Mouse (Mus musculus) liver, embryonic 16.5 days (tissue): ENCODE results near the gene Mcmbp. TPM values are rescaled to one million over a fixed set of nuclear protein-coding genes. Genes with fewer than 3 reads are reported as not detected.

Experiments
- ATAC-seq: fragments of 200-750 bp; cut with Nextera tagmentation; 2 replicates; pipeline ENCODE4 v1.8.0; 2017; ENCODE audit warnings: low read depth, mild to moderate bottlenecking, moderate number of reproducible peaks, moderate library complexity
- H3K27ac ChIP-seq: fragments of 300-500 bp; sonication (generic); 2 replicates; pipeline ENCODE4 v1.5.1; 2014; ENCODE audit warnings: mild to moderate bottlenecking, low read length
- H3K27me3 ChIP-seq: fragments of 300-500 bp; sonication (generic); 2 replicates; pipeline ENCODE4 v1.6.1; 2014; ENCODE audit warnings: low read depth, low read length, mixed read lengths; ENCODE audit not compliant: control insufficient read depth, insufficient read depth
- H3K36me3 ChIP-seq: fragments of 300-500 bp; sonication (generic); 2 replicates; pipeline ENCODE4 v1.6.1; 2014; ENCODE audit warnings: mild to moderate bottlenecking; ENCODE audit not compliant: control insufficient read depth, insufficient read depth
- H3K4me1 ChIP-seq: fragments of 300-500 bp; sonication (generic); 2 replicates; pipeline ENCODE4 v1.6.1; 2014; ENCODE audit warnings: low read depth, low read length, mixed read lengths; ENCODE audit not compliant: control insufficient read depth
- H3K4me2 ChIP-seq: fragments of 300-500 bp; sonication (generic); 2 replicates; pipeline ENCODE4 v1.6.1; 2014; ENCODE audit warnings: low read depth, low read length, mixed read lengths
- H3K4me3 ChIP-seq: fragments of 300-500 bp; sonication (generic); 2 replicates; pipeline ENCODE4 v1.5.1; 2014; ENCODE audit warnings: low read depth, mild to moderate bottlenecking, low read length
- H3K9ac ChIP-seq: fragments of 300-500 bp; sonication (generic); 2 replicates; pipeline ENCODE4 v1.6.1; 2014; ENCODE audit warnings: low read depth, low read length
- H3K9me3 ChIP-seq: fragments of 300-500 bp; sonication (generic); replicated peaks from 2 replicates; pipeline ENCODE4 v1.6.1; 2016; ENCODE audit warnings: low read length; ENCODE audit not compliant: control insufficient read depth
- whole genome bisulfite sequencing: fragments of 180-500 bp; shearing (Covaris S2); extraction: QIAGEN DNeasy Blood & Tissue Kit; methylation state at CpG from one replicate; pipeline ENCODE4 v1.1.7; 2014; ENCODE audit not compliant: insufficient replicate concordance; 5-methylcytosine and 5-hydroxymethylcytosine counted together
- polyA plus RNA-seq: library from polyadenylated mRNA; unstranded; fragments of >200 nt; fragmentation: Nextera tagmentation; extraction: Ambion mirVana; gene quantifications from 2 replicates; pipeline ENCODE4 v1.2.1, GENCODE M21; 2015

The Mcmbp gene
- polyA plus RNA-seq, 1 experiment from 2014 or later = 17.8 TPM

DNA sequence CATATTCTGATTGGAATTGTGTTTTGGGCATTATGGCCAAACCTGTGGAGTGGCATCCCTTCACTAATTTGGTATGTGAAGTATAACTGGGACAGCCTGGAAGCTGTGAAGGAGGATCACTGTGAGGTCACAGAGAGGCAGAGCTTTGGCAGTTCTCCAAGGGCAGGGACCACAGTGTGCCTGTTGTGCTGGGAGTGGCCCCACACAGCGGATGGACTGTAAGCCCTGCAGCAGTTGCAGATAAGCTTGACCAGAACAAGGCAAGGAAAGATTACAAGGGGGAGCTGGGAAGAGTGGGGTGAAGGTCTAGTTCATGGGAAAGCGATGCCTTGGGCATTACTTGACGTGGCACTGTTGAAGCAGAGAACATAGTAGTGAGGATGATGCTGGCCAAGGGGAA lies 8.5 kb upstream of the Mcmbp start:
- Histone ChIP-seq H3K4me3 (no peak overlapping the region), H3K4me1 (peaks cover 47% of the 10 kb centered on the region), H3K9me3 (no peaks in the 10 kb centered on the region), H3K9ac (peak overlapping the region; percentile 8; the same call in 1 of the 2 replicates), H3K27ac (peak overlapping the region; percentile 45), H3K36me3 (peaks cover 20% of the 10 kb centered on the region), H3K27me3 (no peaks in the 10 kb centered on the region), H3K4me2 (peak overlapping the region; percentile 33)
- ATAC-seq = peak; percentile 73
- 14% methylated on average over 3 of the region's 3 CpGs for WGBS

DNA sequence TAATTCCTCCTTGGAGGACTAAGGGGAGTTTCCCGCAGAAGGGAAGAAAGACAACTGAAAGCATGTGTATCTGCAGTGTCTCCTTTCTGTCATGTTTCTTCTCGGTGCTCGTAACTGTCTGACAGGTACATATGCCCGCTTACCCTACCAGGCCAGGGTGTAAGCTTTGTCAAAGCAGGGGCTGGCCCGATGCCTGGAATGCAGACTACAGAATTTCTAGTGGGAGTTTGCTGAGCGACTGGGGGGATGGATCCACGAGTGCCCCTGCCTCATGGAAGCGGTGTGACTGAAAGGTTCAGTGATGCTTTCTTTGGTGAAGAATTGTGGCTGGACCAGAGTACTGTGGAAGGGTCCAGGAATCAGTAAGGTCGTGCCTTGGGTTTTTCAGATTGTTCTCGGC lies 5.9 kb upstream of the Mcmbp start:
- Histone ChIP-seq H3K27me3 (no peaks in the 10 kb centered on the region), H3K36me3 (peaks cover 11% of the 10 kb centered on the region), H3K9me3 (no peaks in the 10 kb centered on the region), H3K4me1 (peaks cover 47% of the 10 kb centered on the region), H3K4me2 (peak overlapping the region; percentile 78), H3K4me3 (peak overlapping the region; percentile 93), H3K9ac (peak overlapping the region; percentile 91), H3K27ac (no peak overlapping the region)
- no peak for ATAC-seq
- WGBS = 77% methylated on average over 10 of the region's 10 CpGs

DNA sequence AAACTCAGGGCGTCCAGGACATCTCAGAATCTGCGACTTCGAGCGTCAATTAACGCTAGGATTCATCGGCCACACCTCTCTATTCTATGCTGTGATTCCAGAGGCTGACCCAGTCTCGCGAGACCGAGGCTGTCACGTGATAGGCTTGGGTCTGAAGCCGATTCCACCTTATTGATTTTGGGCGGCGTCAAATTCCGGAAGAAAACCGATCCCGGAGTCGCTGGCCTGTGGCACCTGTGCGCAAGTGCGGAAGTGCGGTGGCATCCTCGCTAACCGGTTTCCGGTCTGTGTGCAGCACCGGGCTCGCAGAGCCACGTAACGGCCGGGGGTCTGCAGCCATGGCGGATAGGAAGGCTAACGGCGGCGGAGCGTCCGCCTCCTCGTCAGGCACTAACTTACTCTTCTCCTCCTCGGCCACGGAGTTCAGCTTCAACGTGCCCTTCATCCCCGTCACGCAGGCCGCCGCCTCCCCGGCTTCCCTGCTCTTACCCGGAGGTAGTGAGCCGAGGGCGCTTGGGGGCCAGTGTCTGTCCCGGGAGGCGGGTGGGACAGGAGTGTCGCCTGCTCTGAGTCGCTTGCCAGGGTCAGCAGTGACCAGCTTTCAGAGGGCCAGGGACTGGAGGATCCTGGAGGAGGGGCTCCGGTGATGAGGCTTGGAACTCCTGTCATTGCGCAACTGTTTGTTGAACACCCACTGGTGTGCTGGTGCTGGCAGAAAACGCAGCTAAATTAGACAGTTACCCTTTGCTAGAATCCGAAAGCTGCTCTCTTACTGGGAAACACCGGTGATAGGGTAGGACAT lies 4.6 kb upstream of the Mcmbp start, which contains the start of gene Sec23ip:
Gene Sec23ip, plus strand, starts transcription at position 260 of the 802 bp plus-strand sequence.
- Histone ChIP-seq H3K9ac (peak within 1 kb of the TSS; percentile 91), H3K36me3 (no peaks in the 10 kb centered on the region), H3K27me3 (no peaks in the 10 kb centered on the region), H3K9me3 (no peaks in the 10 kb centered on the region), H3K27ac (peak within 1 kb of the TSS; percentile 86), H3K4me3 (peak within 1 kb of the TSS; percentile 93), H3K4me1 (peaks cover 50% of the 10 kb centered on the region), H3K4me2 (peak within 1 kb of the TSS; percentile 78)
- peak; percentile 79 for ATAC-seq
- under 1% methylated on average over 55 of the region's 55 CpGs for WGBS

DNA sequence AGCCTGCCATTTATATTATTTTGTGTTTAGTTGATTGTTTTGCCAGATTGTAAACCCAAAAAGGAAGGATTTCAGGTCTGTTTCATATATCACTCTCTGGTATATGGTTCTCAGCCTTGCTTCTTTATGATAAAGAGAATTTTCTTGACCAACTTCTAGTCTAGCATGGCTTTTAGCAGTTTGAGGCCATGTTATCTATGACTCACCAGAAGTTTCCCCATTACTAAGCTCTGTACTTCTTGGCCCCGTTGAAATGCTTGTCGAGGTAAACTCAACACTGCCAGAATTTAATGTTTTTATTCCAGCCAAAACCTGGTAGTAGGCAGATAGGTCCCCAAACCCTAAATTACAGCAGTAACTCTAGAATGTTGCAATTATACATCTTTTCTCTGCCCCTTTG lies 3.6 kb upstream of the Mcmbp start:
- no peaks in the 10 kb centered on the region for H3K36me3 ChIP-seq
- no peak overlapping the region for H3K9ac ChIP-seq
- no peak for ATAC-seq
- 20% methylated on average over 2 of the region's 2 CpGs for WGBS
- no peaks in the 10 kb centered on the region for H3K9me3 ChIP-seq
- no peak overlapping the region for H3K27ac ChIP-seq
- H3K27me3 ChIP-seq = no peaks in the 10 kb centered on the region
- H3K4me1 ChIP-seq = peaks cover 48% of the 10 kb centered on the region
- H3K4me2 ChIP-seq = peak overlapping the region; percentile 78; the same call in 1 of the 2 replicates
- H3K4me3 ChIP-seq = no peak overlapping the region

DNA sequence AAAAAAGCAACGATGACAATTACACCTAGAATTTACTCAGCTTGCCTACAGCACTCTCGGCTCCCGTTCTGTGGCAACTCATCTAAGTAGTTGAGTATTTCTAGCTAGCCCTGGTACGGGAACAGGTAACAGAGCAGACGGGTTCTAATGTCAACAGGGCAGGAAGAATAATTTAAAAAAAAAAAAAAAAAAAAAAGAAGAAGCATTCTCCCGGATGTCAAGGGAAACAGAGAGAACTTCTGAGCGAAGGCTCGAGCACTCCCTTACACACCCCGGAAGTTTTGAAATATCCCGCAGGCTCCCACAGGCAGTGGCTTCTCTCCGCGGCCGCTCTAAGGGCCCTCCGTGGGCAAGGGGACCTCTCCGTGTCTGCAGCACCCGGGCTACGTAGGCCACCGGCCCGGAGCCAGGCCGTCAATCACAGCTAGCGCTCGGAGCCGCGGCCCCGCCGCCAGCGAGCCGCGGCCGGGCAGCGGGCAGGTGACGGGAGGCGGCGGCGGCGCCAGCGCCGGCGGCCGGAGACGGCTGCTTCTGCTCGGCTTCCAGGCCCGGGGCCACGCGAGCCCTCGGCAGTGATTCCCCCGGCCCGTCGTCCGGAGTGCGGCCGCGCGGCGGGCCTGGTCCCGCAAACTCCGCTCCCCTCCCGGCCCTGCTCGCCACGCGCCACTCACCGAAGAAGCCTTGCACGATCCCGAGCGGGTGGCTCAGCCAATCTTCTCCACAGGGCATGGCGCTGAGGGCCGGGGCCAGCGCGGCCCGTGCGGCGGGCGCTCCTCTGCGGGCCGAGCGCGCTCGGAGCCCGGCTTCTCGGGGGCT lies 625 bp downstream of the Mcmbp start:
- Histone ChIP-seq H3K4me3 (peak overlapping the region; percentile 90), H3K27me3 (no peaks in the 10 kb centered on the region), H3K4me2 (peak overlapping the region; percentile 91), H3K36me3 (no peaks in the 10 kb centered on the region), H3K4me1 (peaks cover 34% of the 10 kb centered on the region), H3K9me3 (no peaks in the 10 kb centered on the region), H3K9ac (peak overlapping the region; percentile 85), H3K27ac (peak overlapping the region; percentile 78)
- ATAC-seq = peak; percentile 22
- 0% methylated on average over 69 of the region's 80 CpGs for WGBS

DNA sequence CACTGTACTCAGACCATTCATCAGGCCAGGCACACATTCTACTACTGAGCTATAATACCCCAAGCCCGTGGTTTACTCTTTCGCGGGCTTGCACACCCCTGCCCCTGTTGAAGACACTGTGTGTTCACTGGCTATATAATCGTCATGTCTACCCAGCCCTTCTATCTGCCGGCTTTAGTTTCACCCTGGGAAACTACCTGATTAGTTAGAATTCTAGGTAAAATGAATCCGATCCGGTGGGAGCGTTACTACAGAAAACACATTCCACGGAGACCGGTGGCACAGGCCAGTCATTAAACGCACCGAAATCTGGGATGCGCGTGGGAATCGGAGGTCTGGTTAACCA lies 1.2 kb downstream of the Mcmbp start:
- ATAC-seq = no peak
- 1% methylated on average over 15 of the region's 15 CpGs for WGBS
- Histone ChIP-seq H3K9me3 (no peaks in the 10 kb centered on the region), H3K9ac (peak overlapping the region; percentile 85), H3K4me3 (peak overlapping the region; percentile 90), H3K4me1 (peaks cover 29% of the 10 kb centered on the region), H3K27me3 (no peaks in the 10 kb centered on the region), H3K27ac (no peak overlapping the region), H3K4me2 (peak overlapping the region; percentile 91), H3K36me3 (no peaks in the 10 kb centered on the region)

DNA sequence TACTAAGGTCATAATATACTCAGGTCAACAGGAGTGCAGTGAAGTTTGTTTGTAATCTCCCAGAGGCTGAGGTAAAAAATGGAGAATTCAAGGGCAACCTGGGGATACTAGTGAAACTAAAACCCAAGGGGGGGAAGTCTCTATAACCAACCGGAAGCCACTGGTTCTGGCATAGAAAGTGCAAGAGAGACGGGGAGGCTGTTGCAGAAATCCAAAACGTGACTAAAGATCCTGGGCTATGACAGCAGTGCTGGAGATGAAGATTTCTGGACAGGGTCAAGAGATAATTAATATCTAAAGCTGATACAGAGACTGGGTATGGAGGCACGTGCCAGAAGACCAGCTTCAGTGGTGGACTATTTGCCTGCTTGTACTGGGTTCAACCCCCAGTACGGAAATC lies 2.3 kb downstream of the Mcmbp start:
- no peak for ATAC-seq
- Histone ChIP-seq H3K27ac (peak overlapping the region; percentile 8), H3K4me1 (peaks cover 27% of the 10 kb centered on the region), H3K4me3 (peak overlapping the region; percentile 90), H3K9me3 (no peaks in the 10 kb centered on the region), H3K36me3 (no peaks in the 10 kb centered on the region), H3K27me3 (no peaks in the 10 kb centered on the region), H3K9ac (no peak overlapping the region), H3K4me2 (peak overlapping the region; percentile 91)
- WGBS = 32% methylated on average over 5 of the region's 5 CpGs

DNA sequence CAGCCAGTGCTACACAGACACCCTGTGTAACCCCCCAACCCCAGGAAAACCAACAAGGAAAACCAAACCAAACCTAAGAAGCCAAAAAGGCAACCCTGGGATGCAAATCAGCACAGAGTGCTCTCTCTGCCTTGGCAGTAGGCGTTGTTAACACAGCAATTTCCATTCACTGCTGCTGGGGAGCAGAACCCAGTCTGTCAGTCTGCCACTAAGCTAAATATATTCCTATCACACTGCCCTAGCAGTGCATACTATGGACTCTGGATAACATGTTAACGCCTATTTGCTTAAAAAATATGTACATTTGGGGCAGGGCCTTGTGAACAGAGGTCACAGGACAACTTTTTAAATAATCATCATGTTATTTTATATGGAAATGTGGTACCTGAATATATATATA lies 8.7 kb downstream of the Mcmbp start:
- 61% methylated on average over 2 of the region's 2 CpGs for WGBS
- peaks cover 19% of the 10 kb centered on the region for H3K4me1 ChIP-seq
- H3K9me3 ChIP-seq = no peaks in the 10 kb centered on the region
- no peak overlapping the region for H3K4me2 ChIP-seq
- ATAC-seq = no peak
- no peak overlapping the region for H3K4me3 ChIP-seq
- no peaks in the 10 kb centered on the region for H3K27me3 ChIP-seq
- no peak overlapping the region for H3K27ac ChIP-seq
- no peak overlapping the region for H3K9ac ChIP-seq
- H3K36me3 ChIP-seq = no peaks in the 10 kb centered on the region

DNA sequence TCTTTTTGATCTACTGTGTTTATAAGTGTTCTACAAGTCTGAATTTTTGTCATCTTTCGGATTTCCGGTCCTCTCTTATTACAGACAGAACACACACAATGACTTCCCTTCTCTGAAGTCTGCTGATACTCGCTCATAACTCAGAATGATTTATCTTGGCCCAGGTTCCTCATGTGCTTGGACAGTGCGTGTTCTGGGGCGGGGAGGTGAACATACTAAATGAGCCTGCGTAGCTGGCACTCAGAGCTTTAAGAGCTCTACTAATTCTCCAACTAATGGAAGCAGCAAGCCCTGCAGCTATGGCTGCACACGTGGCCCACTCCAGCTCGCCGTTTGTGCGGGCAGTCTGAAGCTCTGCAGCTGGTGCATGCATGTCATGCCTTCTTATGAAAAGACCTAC lies 11.6 kb downstream of the Mcmbp start:
- ATAC-seq = no peak
- 47% methylated on average over 10 of the region's 10 CpGs for WGBS
- Histone ChIP-seq H3K36me3 (no peaks in the 10 kb centered on the region), H3K9ac (no peak overlapping the region), H3K4me2 (no peak overlapping the region), H3K4me1 (peaks cover 15% of the 10 kb centered on the region), H3K27ac (no peak overlapping the region), H3K4me3 (no peak overlapping the region), H3K27me3 (no peaks in the 10 kb centered on the region), H3K9me3 (no peaks in the 10 kb centered on the region)
